Mouse (Mus musculus): ENCODE measurements around the gene Emc9. TPM values are rescaled to one million over a fixed set of nuclear protein-coding genes. Genes with fewer than 3 reads are reported as not detected.
A peak's percentile ranks its signal among the peaks of the same experiment; 100 is the strongest.

Emc9 gene
- total and polyA plus RNA-seq, 2 experiments from 2014 or later: 37.6 to 52.9 TPM

DNA sequence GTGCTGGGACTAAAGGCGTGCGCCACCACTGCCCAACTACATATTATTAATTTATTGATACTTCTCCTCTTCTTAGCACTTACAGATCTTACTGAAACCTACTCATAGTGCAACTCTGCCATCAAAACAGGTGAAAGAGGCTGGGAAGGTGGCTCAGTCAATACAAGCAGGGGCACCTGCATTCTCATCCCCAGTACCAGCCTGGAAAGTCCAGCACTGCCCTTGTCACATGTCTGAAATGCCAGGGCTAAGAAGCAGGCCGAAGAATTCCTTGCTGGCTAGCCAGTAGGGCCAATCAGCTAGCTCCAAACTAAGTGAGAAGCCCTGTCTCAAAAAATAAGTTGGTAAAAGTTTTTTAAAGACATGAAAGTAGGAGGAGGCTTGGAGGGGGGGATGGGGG, 27.5 kb downstream of the Emc9 start:
- Histone ChIP-seq H3K9me3 (replicated peaks; ENCODE audit: control insufficient read depth, low read length) (no peaks in the 10 kb centered on the region), H3K4me1 (ENCODE audit: control insufficient read depth, insufficient read depth) (peaks cover 6% of the 10 kb centered on the region), H3K4me2 (ENCODE audit: low read depth, low read length) (no peak overlapping the region), H3K36me3 (replicated peaks; ENCODE audit: control insufficient read depth, insufficient read depth, low read length) (peaks cover 4% of the 10 kb centered on the region; the same call in 1 of the 2 replicates), H3K27ac (ENCODE audit: low read depth) (0 out of 2 replicates have a peak overlapping the region, but pooled peaks have one; percentile 17), H3K4me3 (ENCODE audit: low read depth, low read length) (no peak overlapping the region), H3K9ac (replicated peaks; ENCODE audit: low read depth, low read length) (no peak overlapping the region), H3K27me3 (ENCODE audit: control insufficient read depth, insufficient read depth, low read length) (no peaks in the 10 kb centered on the region)
- TF ChIP-seq EP300 (IDR thresholded peaks at IDR 0.05; ENCODE audit: low read depth): no peak
- TF ChIP-seq CTCF (IDR thresholded peaks at IDR 0.05; ENCODE audit: low read depth): no peak
- DNase-seq (ENCODE audit: low spot score) (no peak), ATAC-seq (ENCODE audit: insufficient read depth, low read depth) (no peak)
- WGBS: 83% methylated on average over 3 of the region's 3 CpGs

DNA sequence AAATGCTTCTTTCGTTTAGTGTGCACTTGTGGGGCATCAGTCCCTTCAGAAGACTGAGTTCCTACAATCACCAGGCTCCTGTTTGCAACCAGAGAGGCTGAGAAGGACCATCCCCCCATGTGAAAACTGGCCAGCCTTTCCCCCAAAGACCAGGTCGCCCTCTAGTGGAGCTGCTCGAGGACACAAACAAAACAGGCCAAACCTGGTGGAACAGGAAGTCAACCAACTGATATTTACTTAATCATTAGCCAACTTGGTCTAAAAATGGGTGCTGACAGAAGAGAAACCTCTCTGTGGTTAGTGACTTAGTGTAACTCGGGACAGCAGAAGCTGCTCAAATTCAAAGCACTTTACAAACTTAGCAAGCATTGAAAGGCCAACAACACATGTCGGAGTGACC, 28.1 kb downstream of the Emc9 start:
- peaks cover 6% of the 10 kb centered on the region for H3K4me1 ChIP-seq (ENCODE audit: control insufficient read depth, insufficient read depth)
- H3K27ac ChIP-seq (ENCODE audit: low read depth): 0 out of 2 replicates have a peak overlapping the region, but pooled peaks have one; percentile 17
- no peaks in the 10 kb centered on the region for H3K36me3 ChIP-seq (replicated peaks; ENCODE audit: control insufficient read depth, insufficient read depth, low read length)
- no peak overlapping the region for H3K4me3 ChIP-seq (ENCODE audit: low read depth, low read length)
- H3K9me3 ChIP-seq (replicated peaks; ENCODE audit: control insufficient read depth, low read length): no peaks in the 10 kb centered on the region
- H3K4me2 ChIP-seq (ENCODE audit: low read depth, low read length): no peak overlapping the region
- WGBS: 22% methylated on average over 5 of the region's 5 CpGs
- no peaks in the 10 kb centered on the region for H3K27me3 ChIP-seq (ENCODE audit: control insufficient read depth, insufficient read depth, low read length)
- no peak for ATAC-seq (ENCODE audit: insufficient read depth, low read depth)
- peak; percentile 33; the same call in 1 of the 2 replicates for TF ChIP-seq EP300 (IDR thresholded peaks at IDR 0.05; ENCODE audit: low read depth)
- peak; percentile 90 for TF ChIP-seq CTCF (IDR thresholded peaks at IDR 0.05; ENCODE audit: low read depth)
- H3K9ac ChIP-seq (replicated peaks; ENCODE audit: low read depth, low read length): no peak overlapping the region
- DNase-seq (ENCODE audit: low spot score): peak; percentile 80

- Histone ChIP-seq H3K36me3 (replicated peaks; ENCODE audit: control insufficient read depth, insufficient read depth, low read length) (no peaks in the 10 kb centered on the region), H3K9ac (replicated peaks; ENCODE audit: low read depth, low read length) (no peak overlapping the region), H3K4me1 (ENCODE audit: control insufficient read depth, insufficient read depth) (no peaks in the 10 kb centered on the region), H3K27me3 (ENCODE audit: control insufficient read depth, insufficient read depth, low read length) (no peaks in the 10 kb centered on the region), H3K4me3 (ENCODE audit: low read depth, low read length) (no peak overlapping the region), H3K4me2 (ENCODE audit: low read depth, low read length) (no peak overlapping the region), H3K9me3 (replicated peaks; ENCODE audit: control insufficient read depth, low read length) (no peaks in the 10 kb centered on the region), H3K27ac (ENCODE audit: low read depth) (no peak overlapping the region)
- TF ChIP-seq EP300 (IDR thresholded peaks at IDR 0.05; ENCODE audit: low read depth): no peak
- TF ChIP-seq CTCF (IDR thresholded peaks at IDR 0.05; ENCODE audit: low read depth): no peak
- ATAC-seq (ENCODE audit: insufficient read depth, low read depth) (no peak), DNase-seq (ENCODE audit: low spot score) (no peak)
- 61% methylated on average over 3 of the region's 3 CpGs for WGBS
Measured at GRCm38 (mm10) chr14:55555788-55556187, 29.3 kb downstream of the Emc9 start.

- no peaks in the 10 kb centered on the region; the same call in 1 of the 2 replicates for H3K36me3 ChIP-seq (replicated peaks; ENCODE audit: control insufficient read depth, insufficient read depth, low read length)
- TF ChIP-seq CTCF (IDR thresholded peaks at IDR 0.05; ENCODE audit: low read depth) (no peak), EP300 (IDR thresholded peaks at IDR 0.05; ENCODE audit: low read depth) (no peak)
- H3K4me1 ChIP-seq (ENCODE audit: control insufficient read depth, insufficient read depth): no peaks in the 10 kb centered on the region
- H3K27ac ChIP-seq (ENCODE audit: low read depth): no peak overlapping the region
- no peak overlapping the region for H3K4me3 ChIP-seq (ENCODE audit: low read depth, low read length)
- no peak overlapping the region for H3K4me2 ChIP-seq (ENCODE audit: low read depth, low read length)
- DNase-seq (ENCODE audit: low spot score) (no peak), ATAC-seq (ENCODE audit: insufficient read depth, low read depth) (no peak)
- no peaks in the 10 kb centered on the region for H3K27me3 ChIP-seq (ENCODE audit: control insufficient read depth, insufficient read depth, low read length)
- no peak overlapping the region for H3K9ac ChIP-seq (replicated peaks; ENCODE audit: low read depth, low read length)
- H3K9me3 ChIP-seq (replicated peaks; ENCODE audit: control insufficient read depth, low read length): no peaks in the 10 kb centered on the region
Measured at GRCm38 (mm10) chr14:55554635-55555034, 30.5 kb downstream of the Emc9 start.

DNA sequence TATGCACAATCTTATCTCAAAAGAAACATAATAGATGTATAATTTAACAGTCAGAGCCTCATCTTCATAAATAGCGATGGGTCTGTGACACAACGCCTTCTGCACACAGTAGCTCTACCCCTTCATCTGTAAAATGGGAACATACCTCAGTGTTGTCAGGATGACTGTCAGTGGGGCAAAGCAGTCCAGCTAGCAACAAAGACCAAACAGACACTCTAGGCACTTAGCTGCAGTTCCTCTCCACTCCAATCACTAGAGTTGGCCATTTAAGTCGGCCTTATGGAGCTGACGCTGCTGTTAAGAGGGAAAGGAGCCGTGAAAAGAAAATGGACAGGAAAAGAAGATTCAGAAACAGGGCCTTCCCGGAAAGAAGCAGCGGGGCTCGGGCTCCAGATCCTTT, 33.3 kb downstream of the Emc9 start:
- Histone ChIP-seq H3K4me1 (ENCODE audit: control insufficient read depth, insufficient read depth) (no peaks in the 10 kb centered on the region), H3K27ac (ENCODE audit: low read depth) (no peak overlapping the region), H3K9me3 (replicated peaks; ENCODE audit: control insufficient read depth, low read length) (no peaks in the 10 kb centered on the region), H3K4me2 (ENCODE audit: low read depth, low read length) (no peak overlapping the region), H3K9ac (replicated peaks; ENCODE audit: low read depth, low read length) (no peak overlapping the region), H3K4me3 (ENCODE audit: low read depth, low read length) (no peak overlapping the region), H3K27me3 (ENCODE audit: control insufficient read depth, insufficient read depth, low read length) (no peaks in the 10 kb centered on the region), H3K36me3 (replicated peaks; ENCODE audit: control insufficient read depth, insufficient read depth, low read length) (peaks cover 27% of the 10 kb centered on the region)
- ATAC-seq (ENCODE audit: insufficient read depth, low read depth) (no peak), DNase-seq (ENCODE audit: low spot score) (no peak)
- no peak for TF ChIP-seq CTCF (IDR thresholded peaks at IDR 0.05; ENCODE audit: low read depth)
- no peak for TF ChIP-seq EP300 (IDR thresholded peaks at IDR 0.05; ENCODE audit: low read depth)
- 87% methylated on average over 8 of the region's 8 CpGs for WGBS

GRCm38 (mm10) chr14:55551347-55551746, 33.8 kb downstream of the Emc9 start:
- peaks cover 31% of the 10 kb centered on the region for H3K36me3 ChIP-seq (replicated peaks; ENCODE audit: control insufficient read depth, insufficient read depth, low read length)

More at GRCm38 (mm10) chr14:55551347-55551746, 33.8 kb downstream of the Emc9 start:
- TF ChIP-seq CTCF (IDR thresholded peaks at IDR 0.05; ENCODE audit: low read depth): no peak
- H3K9ac ChIP-seq (replicated peaks; ENCODE audit: low read depth, low read length): no peak overlapping the region
- H3K27ac ChIP-seq (ENCODE audit: low read depth): no peak overlapping the region
- no peaks in the 10 kb centered on the region for H3K27me3 ChIP-seq (ENCODE audit: control insufficient read depth, insufficient read depth, low read length)
- H3K4me2 ChIP-seq (ENCODE audit: low read depth, low read length): no peak overlapping the region
- ATAC-seq (ENCODE audit: insufficient read depth, low read depth) (no peak), DNase-seq (ENCODE audit: low spot score) (no peak)
- no peaks in the 10 kb centered on the region for H3K4me1 ChIP-seq (ENCODE audit: control insufficient read depth, insufficient read depth)
- H3K9me3 ChIP-seq (replicated peaks; ENCODE audit: control insufficient read depth, low read length): no peaks in the 10 kb centered on the region
- no peak overlapping the region for H3K4me3 ChIP-seq (ENCODE audit: low read depth, low read length)
- 75% methylated on average over 5 of the region's 5 CpGs for WGBS

All from heart, postnatal 0 days (tissue).